Mouse (Mus musculus): ENCODE data around the gene Cadm3.
"Not testable (repeated sequence)": the region's sequence is repeated elsewhere in the genome, so short reads cannot be mapped to it uniquely, and the experiment has no call there.

Gene Cadm3

DNA sequence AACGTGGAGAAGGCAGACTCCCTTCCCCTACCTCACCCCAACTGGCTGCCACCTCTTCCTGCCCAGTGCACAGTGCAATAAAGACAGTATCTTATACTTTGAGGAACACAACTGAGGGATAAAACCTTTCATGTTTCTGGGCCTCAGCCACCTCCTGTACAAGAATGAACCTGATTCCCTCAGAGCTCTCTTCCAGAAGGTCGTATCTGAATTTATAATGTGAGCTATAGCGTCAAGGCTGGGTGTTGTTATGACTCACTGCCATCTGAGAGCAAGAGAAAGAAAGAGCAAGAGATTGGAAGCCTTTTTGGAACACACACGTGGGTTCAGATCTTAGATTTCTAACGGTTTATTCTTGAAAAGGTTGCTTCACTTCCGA, 45.3 kb downstream of the Cadm3 start:
- DNase-seq = peak; percentile 33

DNA sequence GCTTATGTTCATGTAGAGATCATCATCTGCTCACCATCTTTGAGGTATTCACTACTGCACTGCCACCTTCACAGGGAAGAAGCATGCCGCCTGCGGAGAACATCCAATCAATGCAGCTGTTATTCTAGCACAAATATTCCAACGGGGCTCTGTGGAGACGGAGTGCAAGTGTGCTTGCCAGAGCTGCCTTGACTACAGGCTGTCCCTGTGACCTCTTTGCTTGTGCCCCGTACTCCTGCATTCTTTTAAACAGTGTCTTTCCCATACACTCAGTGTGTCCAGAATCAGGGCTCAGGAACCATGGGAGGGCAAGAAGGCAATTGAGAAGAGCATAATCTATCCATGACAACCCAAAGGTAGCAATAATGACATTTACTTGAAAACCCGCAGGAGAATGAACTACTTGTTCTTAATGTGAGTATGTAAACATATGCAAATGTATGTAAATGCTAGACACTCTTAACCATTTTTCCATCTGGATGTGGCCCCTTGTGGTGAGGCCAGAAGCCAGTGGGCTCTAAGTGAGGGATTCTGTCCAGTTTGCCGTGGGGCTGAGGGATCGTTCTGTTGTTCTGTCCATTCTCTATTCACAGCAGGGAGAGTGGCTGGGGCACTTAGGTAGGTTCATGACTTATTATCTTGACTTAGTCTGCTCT, 45.8 kb downstream of the Cadm3 start:
- no peak for DNase-seq

DNA sequence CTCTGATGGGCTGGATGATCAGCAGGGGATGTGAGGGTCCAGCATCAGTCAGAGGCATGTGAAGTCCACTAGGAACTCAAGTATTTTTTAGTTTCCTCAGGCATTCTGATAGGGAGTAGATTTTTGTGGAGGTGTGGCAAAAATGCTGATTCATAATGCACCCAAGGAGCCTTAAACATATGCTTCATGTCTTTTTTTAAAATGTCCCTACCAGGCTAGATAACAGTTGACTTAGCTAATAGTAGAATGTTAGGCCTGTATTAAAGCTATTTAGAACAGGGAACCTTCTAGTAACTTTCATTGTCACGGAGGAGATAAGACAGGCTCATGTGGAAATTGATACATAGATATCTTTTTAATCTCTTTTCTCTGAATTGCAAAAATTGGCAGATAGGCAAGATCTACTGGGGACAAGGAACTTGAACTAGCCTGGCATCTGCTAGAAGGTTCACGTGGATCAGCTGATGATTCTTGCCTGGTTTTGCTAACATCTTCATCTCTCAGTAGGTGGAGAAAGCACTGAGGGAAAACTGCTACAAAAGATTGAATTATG, 49.5 kb downstream of the Cadm3 start:
- no peak for DNase-seq

DNA sequence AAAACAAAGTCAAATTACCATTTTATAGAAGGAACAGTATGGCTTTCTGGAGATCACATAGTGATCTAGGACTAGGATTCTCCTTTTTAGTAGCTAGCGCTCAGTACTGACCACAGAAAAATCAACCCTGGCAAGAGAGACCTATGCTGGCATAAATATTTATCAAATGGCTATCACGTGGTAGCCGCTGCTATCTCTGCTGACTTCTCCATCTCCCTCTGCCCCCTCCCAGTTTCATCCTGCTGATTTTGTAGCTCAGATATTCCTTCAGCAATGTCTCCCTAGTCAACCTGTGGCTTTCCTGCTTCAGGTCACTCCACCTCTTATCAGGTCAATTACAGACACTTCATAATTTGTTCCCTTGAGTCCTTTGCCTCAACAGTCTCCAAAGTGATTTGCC, 51.8 kb downstream of the Cadm3 start:
- DNase-seq = no peak

DNA sequence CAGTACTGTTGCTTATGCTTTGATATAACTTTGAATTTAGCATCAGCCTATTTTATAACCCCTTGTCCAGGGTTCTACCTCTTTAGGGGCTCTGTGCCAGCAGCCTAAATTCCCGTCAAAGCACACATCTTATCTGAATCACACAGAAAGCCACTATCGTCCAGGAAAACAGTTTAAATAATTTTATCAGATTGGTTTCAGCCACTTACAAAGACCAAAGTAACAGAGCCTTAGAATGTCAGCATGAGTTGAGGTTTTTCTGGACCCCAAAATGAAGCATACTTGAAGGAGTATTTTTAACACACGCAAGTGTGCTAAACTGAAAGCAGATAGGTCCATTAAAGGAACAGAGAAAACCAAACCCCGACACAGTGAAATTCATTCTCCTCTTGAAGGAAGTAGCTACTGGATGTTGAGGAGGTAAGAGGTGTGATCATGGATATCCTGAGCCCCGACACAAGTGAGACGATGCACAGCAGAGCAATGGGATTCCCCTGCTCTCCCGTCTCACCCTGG, 53.9 kb downstream of the Cadm3 start:
- DNase-seq = not testable (repeated sequence)

DNA sequence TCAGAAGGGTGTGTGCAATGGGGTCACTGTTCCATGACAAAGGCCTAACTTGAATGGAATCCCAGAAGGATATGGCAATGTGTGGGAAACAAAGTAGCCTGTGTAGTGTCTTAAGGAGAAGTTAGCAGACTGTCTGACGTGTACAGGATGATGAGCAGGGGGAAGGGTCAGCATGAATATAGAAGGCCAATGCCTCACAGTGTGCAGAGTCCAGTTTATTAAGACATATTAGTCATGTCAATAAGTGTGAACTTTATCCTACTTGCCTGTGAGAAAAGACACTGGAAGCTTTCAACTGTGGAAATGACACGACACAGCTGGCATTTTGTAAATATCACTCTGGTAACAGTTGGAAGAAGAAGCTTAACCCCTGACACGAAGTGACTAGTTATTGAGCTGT, 64.7 kb downstream of the Cadm3 start:
- not testable (repeated sequence) for DNase-seq
